Mouse (Mus musculus) E14TG2a.4 (cell line): ENCODE results near the gene Ttyh2.

Source experiments
- CTCF ChIP-seq: conservative IDR thresholded peaks from 2 replicates; pipeline ENCODE4 v1.5.1; 2014; ENCODE audit warnings: low read length
- NANOG ChIP-seq: IDR thresholded peaks from 2 replicates; pipeline ENCODE4 v1.6.1; 2014; ENCODE audit warnings: borderline replicate concordance, low read length, mixed read lengths
- POU5F1 ChIP-seq: IDR thresholded peaks from 2 replicates; pipeline ENCODE4 v1.6.1; 2014; ENCODE audit warnings: low read length, borderline replicate concordance

DNA sequence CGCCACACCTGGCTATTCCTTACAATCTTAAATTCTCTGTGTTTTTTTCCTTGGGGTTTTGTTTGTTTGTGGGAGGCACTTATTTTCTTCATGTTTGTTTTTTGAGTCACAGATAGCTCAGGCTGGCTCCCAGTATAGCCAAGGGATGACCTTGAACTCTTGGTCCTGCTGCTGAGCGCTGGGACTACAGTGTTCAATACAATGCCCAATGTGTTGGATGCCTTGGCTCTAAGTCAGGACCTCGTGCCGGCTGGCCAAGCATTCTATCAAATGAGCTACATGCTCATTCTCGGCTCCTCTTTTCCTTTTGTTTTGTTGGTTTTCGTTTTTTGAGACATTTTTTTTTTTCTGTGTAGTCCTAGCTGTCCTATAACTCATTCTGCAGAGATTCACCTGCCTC lies 18.2 kb downstream of the Ttyh2 start:
- TF ChIP-seq CTCF, result no peak
- TF ChIP-seq NANOG, result no peak
- TF ChIP-seq POU5F1, result no peak
